Mouse (Mus musculus): ENCODE measurements at regions not wholly inside any gene's neighbourhood (a gene's known extent, or its start where the extent isn't known, plus 50 kb on each side); places are given as distances from the start of the nearest gene placed in this dataset.

DNA sequence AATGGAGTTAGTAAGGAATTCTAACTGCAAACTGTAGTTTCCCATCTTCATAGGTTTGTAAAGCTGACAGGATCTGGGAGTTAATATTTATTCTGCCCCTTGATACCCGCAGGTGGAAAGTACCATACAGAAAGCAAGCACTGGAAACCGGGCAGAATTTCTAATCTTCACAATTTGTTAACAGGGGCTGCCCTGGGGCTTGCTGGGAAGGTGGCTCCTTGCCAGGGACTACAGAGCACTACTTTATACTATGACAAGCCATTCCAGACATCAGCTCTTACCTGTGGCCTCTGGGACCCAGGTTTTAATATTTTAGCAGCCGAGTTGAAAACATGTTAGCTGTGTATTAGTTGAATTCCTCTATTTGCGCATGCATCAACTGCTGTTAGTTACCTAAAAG, 135.1 kb upstream of the Zeb2 start:
- no peak for DNase-seq (ENCODE audit: low read depth, low spot score)

- no peak for DNase-seq (ENCODE audit: low read depth, low spot score)
Observed at GRCm38 (mm10) chr2:45249658-45250057, 132.5 kb upstream of the Zeb2 start.

DNA sequence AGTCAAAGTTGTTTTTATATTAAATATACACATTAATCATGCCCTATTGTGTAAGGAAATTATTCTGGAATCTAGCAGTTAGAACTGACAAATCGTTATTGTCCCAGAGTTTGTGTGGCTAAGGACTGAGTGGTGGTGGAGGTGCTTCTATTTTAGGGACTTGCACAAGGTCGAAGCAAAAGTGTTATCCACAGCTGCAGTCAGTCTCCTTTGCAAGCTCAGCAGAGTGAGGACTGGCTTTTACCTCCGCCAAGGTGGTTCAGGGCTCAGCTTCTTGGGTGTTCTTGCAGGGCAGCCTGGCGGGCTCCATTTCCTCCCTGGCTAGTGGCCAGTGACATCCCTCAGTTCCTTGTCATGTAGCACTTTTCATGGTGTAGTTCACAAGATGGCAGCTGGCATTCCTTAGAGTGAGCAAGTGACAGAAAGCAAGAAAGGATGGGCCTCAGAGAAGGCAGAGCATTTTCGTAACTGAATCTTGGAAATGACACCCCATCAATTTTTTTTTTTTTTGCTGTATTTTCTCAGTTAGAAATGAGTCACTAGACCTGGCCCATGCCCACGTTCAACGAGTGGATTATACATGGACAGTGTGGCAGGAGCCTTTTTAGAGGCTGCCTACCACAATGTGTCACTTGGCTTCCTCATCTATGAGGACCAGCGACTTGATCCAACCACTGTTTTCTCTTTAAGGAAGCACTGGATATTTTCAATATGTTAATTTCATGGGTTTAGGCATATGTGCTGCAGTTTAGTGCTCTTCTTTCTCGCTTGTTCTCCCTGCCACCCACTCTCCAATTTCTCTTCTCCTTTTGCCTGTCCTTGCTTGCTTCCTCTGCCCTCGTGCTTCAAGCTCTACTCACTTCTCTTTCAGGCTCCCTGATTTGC, 129.1 kb upstream of the Zeb2 start:
- no peak for DNase-seq (ENCODE audit: low read depth, low spot score)

GRCm38 (mm10) chr2:45245506-45245905, 128.3 kb upstream of the Zeb2 start:
- no peak for DNase-seq (ENCODE audit: low read depth, low spot score)

- no peak for DNase-seq (ENCODE audit: low read depth, low spot score)
Observed at GRCm38 (mm10) chr2:45244491-45244890, 127.3 kb upstream of the Zeb2 start.

- DNase-seq (ENCODE audit: low read depth, low spot score) = no peak
Observed at GRCm38 (mm10) chr2:45239501-45240292, 122.5 kb upstream of the Zeb2 start.

DNA sequence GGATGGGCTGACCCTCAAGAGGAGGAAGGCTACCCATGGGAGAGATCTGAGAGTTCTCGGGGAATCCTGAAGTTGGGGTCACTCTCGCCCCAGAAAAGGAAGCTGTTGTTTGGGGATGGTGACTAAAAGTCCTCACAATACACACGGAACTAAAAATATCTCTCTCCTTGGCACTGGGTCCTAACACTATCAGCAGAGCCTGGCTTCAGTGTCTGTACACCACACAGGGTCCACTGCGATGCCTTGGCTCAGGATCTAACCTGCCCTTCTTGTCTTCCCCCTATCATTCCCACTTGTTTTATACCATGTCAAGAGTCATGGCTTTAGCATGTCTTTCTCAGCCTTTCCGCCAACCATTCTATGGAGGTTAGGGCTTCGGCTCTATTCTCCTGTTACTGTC, 121.8 kb upstream of the Zeb2 start:
- no peak for DNase-seq (ENCODE audit: low read depth, low spot score)

DNA sequence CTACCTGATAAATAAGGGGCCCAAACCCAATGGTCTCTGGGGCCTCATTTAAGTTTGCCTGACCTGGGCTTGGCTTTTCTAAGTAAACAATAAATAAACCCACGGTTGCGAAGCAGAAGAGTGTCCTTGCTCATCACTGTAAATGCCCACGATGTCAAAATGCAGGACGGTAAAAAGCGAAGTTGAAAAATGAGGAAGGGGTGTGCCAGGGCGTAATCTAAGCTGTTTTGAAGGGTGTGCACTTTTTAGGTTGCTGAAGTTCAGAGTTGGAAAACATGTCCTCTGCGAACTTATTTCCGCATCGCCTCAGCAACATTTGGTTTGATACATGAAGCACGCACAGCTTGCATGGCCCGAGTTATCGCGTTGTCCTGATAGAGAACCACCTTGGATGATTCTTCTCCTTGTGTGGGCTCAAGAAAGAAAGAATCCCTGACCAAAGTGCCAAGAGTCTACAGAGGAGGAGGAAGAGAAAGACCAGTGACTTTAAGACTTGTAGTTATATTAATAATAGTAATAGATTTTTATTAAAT, 119.0 kb upstream of the Zeb2 start:
- no peak for DNase-seq (ENCODE audit: low read depth, low spot score)

DNA sequence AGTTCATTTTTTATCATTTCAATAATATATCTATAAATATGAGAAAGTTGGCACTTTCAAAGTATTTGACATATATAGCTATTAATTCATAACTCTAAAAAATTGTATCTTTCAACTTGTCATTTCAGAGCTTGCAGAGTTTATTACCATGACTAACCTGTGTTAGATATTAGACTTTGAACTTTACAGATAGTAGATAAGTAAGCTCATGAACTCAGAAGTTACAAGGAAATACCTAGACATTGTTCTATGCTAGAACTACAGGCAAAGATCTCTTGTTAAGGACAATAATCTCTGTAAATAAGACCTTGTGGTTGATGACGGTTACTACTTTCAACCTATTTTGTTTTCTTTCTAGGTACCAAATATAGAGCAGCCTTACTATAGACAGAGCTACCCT, 117.0 kb upstream of the Zeb2 start:
- no peak for DNase-seq (ENCODE audit: low read depth, low spot score)

- DNase-seq (ENCODE audit: low read depth, low spot score) = no peak
Observed at GRCm38 (mm10) chr2:45230351-45231209, 113.4 kb upstream of the Zeb2 start.

DNA sequence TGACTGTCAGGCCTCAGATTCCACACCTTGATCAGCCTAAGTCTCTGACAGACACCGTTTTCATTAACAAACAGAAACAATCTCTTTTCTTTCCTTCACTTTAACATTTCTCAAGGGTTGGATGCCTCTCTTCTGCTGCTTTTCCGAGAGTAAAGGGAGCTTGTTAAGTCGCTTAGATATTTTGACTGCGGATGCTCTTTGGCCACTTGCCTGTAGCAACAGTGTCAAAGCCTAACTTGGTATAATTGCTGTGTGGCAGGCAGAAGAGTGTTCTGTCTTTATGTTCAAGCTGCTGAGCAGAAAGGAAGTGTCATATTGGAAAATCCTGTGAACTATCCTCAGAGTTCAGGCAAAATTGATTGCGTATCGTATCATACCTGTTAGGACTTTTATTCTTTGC, 112.3 kb upstream of the Zeb2 start:
- DNase-seq (ENCODE audit: low read depth, low spot score) = no peak

GRCm38 (mm10) chr2:45227276-45227944, 110.2 kb upstream of the Zeb2 start:
- DNase-seq (ENCODE audit: low read depth, low spot score) = no peak

GRCm38 (mm10) chr2:45226045-45226370, 108.8 kb upstream of the Zeb2 start:
- DNase-seq (ENCODE audit: low read depth, low spot score) = no peak

DNA sequence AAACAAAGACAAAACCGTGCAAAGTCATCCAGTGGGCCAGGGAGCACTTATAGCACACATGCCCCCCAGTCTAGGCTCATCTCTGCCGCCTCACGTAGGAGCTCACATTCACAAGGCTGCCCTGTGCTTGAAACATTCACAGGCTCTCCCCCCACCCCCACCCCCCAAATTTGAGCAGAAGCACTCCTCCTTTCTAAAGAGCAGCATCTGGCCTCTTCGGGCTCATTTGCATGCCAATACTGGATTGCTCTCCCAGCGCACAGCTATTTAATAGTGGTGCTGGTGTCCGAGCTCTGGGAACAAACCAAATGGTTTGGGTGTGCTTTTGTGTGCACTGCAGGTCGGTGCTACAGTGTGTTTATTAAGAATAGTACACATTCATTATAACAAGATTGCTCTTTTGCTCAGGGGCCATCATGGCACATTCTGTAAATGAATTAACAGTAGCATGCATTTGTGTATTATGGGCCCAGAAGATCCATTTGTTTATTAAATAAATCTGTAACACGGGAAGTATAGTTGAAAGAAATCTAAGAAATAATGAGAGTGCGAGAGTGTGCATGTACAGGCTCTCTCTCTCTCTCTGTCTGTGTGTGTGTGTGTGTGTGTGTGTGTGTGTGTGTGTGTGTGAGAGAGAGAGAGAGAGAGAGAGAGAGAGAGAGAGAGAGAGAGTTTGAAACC, 108.3 kb upstream of the Zeb2 start:
- no peak for DNase-seq (ENCODE audit: low read depth, low spot score)

GRCm38 (mm10) chr2:45222213-45222612, 105.0 kb upstream of the Zeb2 start:
- DNase-seq (ENCODE audit: low read depth, low spot score) = no peak

DNA sequence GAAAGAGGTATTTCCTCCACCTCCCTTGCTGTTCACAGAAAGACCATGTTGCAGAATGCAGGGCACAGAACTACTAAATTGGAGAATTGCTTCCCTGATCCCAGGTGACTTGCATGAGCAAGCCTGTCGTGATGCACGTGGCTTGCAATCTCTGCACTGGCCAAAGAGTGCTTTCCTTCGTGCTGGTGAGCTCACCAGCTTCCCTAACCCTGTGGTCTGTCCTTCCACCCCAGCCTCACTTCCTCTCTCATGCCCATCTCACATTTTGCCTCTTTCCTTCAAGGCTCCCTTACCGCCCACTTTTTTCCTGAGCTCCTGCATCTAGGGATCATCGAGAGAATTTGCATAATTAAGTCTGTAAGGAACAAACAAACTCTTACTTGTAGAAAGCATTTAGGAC, 102.7 kb upstream of the Zeb2 start:
- DNase-seq (ENCODE audit: low read depth, low spot score) = no peak

DNA sequence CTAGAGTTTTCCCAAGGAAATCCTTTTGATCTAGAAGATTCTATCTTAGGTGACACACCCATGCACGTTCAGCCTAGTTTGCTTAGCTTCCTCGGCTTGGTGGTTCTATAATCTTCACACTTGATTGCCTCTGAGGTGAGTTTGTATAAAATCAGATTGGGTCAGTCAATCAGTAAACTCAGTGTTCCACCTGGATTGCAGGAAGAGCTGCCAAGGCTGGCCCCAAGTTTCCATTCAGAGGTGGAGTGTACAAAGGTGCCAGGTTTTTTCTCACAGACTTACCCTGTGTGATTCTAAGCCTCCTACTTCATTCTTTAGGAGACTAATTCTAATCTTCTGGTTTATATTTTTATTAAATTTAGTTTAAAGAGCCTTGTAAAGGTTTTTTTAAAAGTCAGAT, 95.6 kb upstream of the Zeb2 start:
- no peak for DNase-seq (ENCODE audit: low read depth, low spot score)

DNA sequence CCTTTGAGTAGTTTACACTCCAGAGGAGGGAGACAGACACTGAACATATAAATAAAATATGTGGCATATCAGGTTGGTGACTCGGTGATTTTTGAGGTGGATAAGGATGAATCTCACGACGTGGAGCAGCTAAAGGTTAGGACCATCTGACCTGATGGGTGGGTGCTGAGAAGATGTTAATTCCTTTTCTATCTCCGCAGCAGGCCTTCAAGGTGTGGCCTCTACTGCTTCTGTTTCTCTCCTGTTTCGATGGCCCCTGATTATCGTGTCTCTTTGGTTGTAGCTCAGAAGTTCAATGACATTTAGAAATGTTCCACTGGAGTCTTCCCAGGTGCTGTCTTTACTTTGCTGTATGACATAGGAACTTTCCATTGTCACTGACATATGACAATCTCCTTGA, 91.3 kb upstream of the Zeb2 start:
- DNase-seq (ENCODE audit: low read depth, low spot score) = no peak

- no peak for DNase-seq (ENCODE audit: low read depth, low spot score)
Observed at GRCm38 (mm10) chr2:45205756-45206155, 88.6 kb upstream of the Zeb2 start.

GRCm38 (mm10) chr2:45205211-45205610, 88.0 kb upstream of the Zeb2 start:
- DNase-seq (ENCODE audit: low read depth, low spot score) = no peak

Measured in retina, adult 2 months (tissue).